27 mouse cellular contexts compared by ENCODE assay signal in genomic region chr16:16233919-16234318, GRCm38 (mm10).
"Had no signal": no experiment of that assay in that cellular context is flagged by ENCODE, and none has a peak within 500 bp of the region (broad histone marks: within the 10 kb centered on the region; RNA-seq: fewer than 3 reads in every experiment).

No protein-coding gene starts in this region.

- H3K9me3 ChIP-seq: heart, embryonic 10.5 days; heart, embryonic 13.5 days; heart, embryonic 15.5 days; hindbrain, embryonic 13.5 days; hindbrain, embryonic 15.5 days; intestine, embryonic 15.5 days; limb, embryonic 10.5 days; liver, embryonic 13.5 days; liver, embryonic 15.5 days had no signal

- ATAC-seq: hindbrain, postnatal 0 days; intestine, embryonic 15.5 days; intestine, postnatal 0 days; liver, postnatal 0 days had no signal

- H3K27ac ChIP-seq: heart, embryonic 10.5 days; heart, embryonic 13.5 days; heart, embryonic 15.5 days; hindbrain, embryonic 13.5 days; hindbrain, embryonic 15.5 days; hindbrain, postnatal 0 days; intestine, embryonic 15.5 days; layer of hippocampus, adult 2 months; limb, embryonic 10.5 days; limb, embryonic 12.5 days; liver, embryonic 13.5 days; liver, embryonic 15.5 days had no signal

- H3K36me3 ChIP-seq: hindbrain, embryonic 13.5 days; hindbrain, embryonic 15.5 days; intestine, embryonic 15.5 days; limb, embryonic 10.5 days; limb, embryonic 12.5 days; liver, embryonic 13.5 days had no signal

- DNase-seq: gastrocnemius, postnatal 14 days; gastrocnemius, postnatal 36 days; heart, adult 18-20 months; heart, postnatal 14 days; heart, postnatal 36 days; kidney, adult 18-20 months; kidney, adult 8-10 months; kidney, postnatal 10 days; kidney, postnatal 25 days; kidney, postnatal 4 days; layer of hippocampus, postnatal 36 days; liver; liver, embryonic 13.5 days; liver, postnatal 0 days had no signal

- H3K4me2 ChIP-seq: heart, embryonic 13.5 days; heart, embryonic 15.5 days; hindbrain, embryonic 13.5 days; hindbrain, embryonic 15.5 days; intestine, embryonic 15.5 days; limb, embryonic 12.5 days; liver, embryonic 11.5 days; liver, embryonic 13.5 days; liver, embryonic 15.5 days had no signal

- H3K9ac ChIP-seq: heart, embryonic 13.5 days; heart, embryonic 15.5 days; hindbrain, embryonic 13.5 days; hindbrain, embryonic 15.5 days; intestine, embryonic 15.5 days; limb, embryonic 12.5 days; liver, embryonic 13.5 days; liver, embryonic 15.5 days; liver, postnatal 0 days had no signal

- H3K4me1 ChIP-seq: heart, embryonic 10.5 days; hindbrain, embryonic 13.5 days; hindbrain, embryonic 15.5 days; intestine, embryonic 15.5 days; limb, embryonic 10.5 days; limb, embryonic 12.5 days; liver, embryonic 13.5 days; liver, embryonic 15.5 days had no signal

- H3K27me3 ChIP-seq: heart, embryonic 13.5 days; heart, embryonic 15.5 days; hindbrain, embryonic 13.5 days; hindbrain, embryonic 15.5 days; intestine, embryonic 15.5 days; limb, embryonic 12.5 days; liver, embryonic 13.5 days; liver, embryonic 15.5 days had no signal

- H3K4me3 ChIP-seq: heart, embryonic 10.5 days; heart, embryonic 13.5 days; heart, embryonic 15.5 days; hindbrain, embryonic 13.5 days; hindbrain, embryonic 15.5 days; intestine, embryonic 15.5 days; layer of hippocampus, adult 2 months; limb, embryonic 10.5 days; limb, embryonic 12.5 days; liver, embryonic 13.5 days; liver, embryonic 15.5 days had no signal
